Mouse (Mus musculus) gastrocnemius, postnatal 25 days (tissue): ENCODE measurements around the gene Wnt9a. TPM values are rescaled to one million over a fixed set of nuclear protein-coding genes. Genes with fewer than 3 reads are reported as not detected.
"Not testable (repeated sequence)": the region's sequence is repeated elsewhere in the genome, so short reads cannot be mapped to it uniquely, and the experiment has no call there.

Experiments used
- DNase-seq: peaks from one replicate; pipeline ENCODE4 v3.0.0; 2022
- total RNA-seq, 2 experiments: library from RNA; stranded (reverse); gene quantifications; 1 replicate in 1 of 2; 2 replicates in 1 of 2; pipeline ENCODE4 v1.2.3; 2021

Wnt9a gene
- total RNA-seq, 2 experiments from 2014 or later, result 8.2 to 8.5 TPM

DNA sequence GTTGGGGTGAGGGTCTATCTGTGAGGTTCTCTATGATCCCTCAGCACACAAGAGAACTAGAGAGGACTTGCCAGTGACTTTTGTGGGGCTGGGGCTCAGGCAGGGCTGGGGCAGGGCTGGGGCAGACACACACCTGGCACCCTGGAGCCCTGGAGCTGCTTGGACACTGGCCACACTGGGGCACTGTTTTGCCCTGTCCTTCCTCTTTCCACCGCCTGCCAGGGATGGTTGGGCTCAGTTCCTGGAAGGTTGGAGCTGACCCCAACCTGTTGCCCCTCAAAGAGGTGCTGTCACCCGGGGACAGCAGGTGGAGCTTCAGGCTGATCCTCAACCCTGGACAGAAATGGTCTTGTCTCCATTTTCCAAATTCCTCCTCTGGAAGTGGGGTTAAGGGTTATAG, 29.2 kb downstream of the Wnt9a start:
- no peak for DNase-seq

DNA sequence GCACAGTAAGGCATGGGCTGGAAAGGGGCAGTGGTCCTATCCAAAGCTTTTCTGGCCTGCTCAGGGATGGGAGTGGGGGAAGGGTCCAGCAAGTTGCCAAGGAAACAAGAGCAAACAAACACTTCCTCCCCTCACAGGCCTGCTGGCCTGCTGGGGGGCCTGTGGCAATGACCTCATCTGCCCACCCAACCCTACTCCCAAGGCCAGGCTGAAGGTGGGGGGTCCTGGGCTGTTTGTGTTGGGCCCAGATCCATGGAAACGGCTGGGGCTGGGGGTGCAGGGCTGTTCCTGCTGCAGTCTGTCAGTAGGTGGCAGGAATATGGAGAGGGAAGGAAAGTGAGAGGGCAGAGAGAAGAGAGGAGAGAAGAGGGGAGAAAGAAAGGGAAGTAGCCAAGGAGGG, 29.7 kb downstream of the Wnt9a start:
- DNase-seq, result no peak

GRCm38 (mm10) chr11:59337955-59338735, 31.4 kb downstream of the Wnt9a start:
- no peak for DNase-seq

- no peak for DNase-seq
Observed at GRCm38 (mm10) chr11:59338736-59339120, 32.0 kb downstream of the Wnt9a start.

- DNase-seq, result no peak
Observed at GRCm38 (mm10) chr11:59342956-59343355, 36.2 kb downstream of the Wnt9a start.

GRCm38 (mm10) chr11:59346166-59346910, 39.6 kb downstream of the Wnt9a start:
- DNase-seq, result peak; percentile 75

- DNase-seq, result no peak
Observed at GRCm38 (mm10) chr11:59350326-59350725, 43.6 kb downstream of the Wnt9a start.

- no peak for DNase-seq
Observed at GRCm38 (mm10) chr11:59354793-59355192, 48.1 kb downstream of the Wnt9a start.

DNA sequence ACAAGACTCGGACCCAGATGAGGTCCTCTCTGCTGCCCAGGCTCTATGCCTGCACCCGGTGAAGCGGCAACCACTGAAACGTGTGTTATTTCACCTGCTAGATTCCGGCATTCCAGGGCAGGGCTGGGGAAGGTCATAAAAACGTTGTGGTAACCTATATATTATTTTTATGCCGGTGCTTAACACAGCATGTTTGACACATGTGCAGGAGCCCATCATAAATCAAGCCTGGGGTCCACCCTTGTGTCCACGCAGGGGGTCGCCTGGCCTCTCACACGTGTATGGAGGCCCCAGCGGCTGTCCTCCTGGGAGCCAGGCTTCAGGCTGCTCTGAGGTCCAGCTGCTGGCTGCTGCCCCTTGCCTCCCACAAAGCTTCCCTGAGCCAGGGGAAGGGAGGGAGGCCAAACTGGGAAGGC, 50.2 kb downstream of the Wnt9a start:
- DNase-seq, result no peak

- DNase-seq, result no peak
Observed at GRCm38 (mm10) chr11:59361291-59361690, 54.6 kb downstream of the Wnt9a start.

GRCm38 (mm10) chr11:59364007-59364406, 57.3 kb downstream of the Wnt9a start:
- no peak for DNase-seq

DNA sequence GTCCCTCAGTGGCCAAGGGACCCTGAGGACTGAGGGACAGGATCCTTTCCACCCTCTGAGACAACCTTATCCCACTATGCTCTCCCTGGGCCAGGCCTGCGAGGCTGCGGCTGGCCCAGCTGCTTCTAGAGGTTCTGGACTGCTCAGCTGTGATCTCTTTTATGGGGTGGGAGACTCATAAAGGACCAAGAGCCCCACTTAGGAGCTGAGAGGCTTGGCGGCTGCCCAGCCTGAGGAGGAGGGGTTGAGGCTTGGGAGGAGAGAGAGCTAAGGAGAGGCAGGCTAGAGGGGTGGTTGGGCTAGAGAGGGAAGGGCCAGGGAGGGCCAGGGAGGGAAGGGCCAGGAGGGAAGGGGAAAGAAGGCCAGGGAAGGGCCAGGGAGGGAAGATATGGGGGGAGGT, 57.7 kb downstream of the Wnt9a start:
- peak; percentile 27 for DNase-seq

- no peak for DNase-seq
Observed at GRCm38 (mm10) chr11:59366031-59366430, 59.3 kb downstream of the Wnt9a start.

DNA sequence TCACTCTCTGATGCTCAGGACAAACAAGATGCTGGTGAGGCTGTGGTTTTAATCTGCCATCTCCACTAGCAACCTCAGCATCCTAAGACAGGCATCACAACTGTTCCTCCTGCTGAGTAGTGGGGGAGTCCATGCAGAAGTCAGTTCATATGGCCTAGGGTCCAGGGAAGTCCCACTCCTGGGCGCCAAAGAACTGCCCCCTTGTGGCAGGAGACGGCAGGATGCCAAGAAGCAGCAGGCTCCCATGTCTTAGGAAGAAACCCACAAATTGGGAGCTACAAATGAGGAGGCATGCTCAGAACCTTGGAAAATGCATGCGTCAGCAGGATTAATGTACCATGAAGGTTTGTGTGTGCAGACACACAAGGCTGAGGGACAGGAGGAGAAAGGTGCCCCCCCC, 59.9 kb downstream of the Wnt9a start:
- DNase-seq, result no peak

GRCm38 (mm10) chr11:59367955-59368354, 61.2 kb downstream of the Wnt9a start:
- DNase-seq, result not testable (repeated sequence)

DNA sequence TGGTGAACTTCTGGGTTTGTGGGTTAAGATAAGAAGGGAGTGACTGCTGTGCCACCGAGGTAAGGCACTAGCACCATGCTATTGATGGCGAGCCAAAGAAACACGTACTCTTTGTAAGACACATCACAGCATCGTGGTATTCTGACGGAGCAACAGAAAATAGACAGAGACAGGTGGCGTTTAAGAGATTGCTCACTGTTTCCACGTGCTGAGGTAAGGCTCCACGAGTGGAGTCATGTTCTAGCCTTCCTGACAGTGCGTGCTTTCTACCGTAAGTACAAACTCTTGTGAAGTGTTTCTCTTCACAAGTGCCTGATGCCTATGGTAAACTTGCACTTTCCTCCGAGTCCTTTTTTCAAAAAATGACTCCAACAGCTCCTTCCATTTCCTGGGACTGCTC, 63.1 kb downstream of the Wnt9a start:
- DNase-seq, result no peak

GRCm38 (mm10) chr11:59375475-59375874, 68.7 kb downstream of the Wnt9a start, which contains the start of gene Prss38:
Gene Prss38 (minus strand): TSS chr11:59375657.
- no peak for DNase-seq

- DNase-seq, result no peak
Observed at GRCm38 (mm10) chr11:59377999-59378398, 71.3 kb downstream of the Wnt9a start.

DNA sequence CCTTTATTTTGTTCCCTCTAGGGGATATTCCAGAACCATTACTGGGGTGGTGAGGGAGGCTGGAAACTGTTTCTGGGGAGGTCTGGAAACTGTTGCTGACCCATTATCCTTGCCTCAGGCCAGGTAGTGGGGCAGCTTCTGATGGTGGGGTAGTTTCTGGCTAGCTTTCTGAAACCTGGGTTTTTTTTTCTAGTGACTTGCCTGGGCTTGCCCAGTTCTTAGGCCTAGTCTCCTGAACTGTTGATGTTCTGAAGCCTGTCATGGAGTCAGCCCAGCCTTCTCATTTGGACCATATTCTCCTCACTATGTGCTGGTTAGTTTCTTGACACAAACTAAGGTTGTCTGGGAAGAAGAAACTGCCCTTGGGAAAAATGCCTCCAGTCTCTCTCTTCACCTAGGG, 72.8 kb downstream of the Wnt9a start:
- DNase-seq, result no peak
